Mouse (Mus musculus) erythroblast, adult 5-6 weeks (primary cell): ENCODE results near the gene 1700092M07Rik. TPM values are rescaled to one million over a fixed set of nuclear protein-coding genes. Genes with fewer than 3 reads are reported as not detected.

Experiments used
- ATAC-seq: replicated peaks from 2 replicates; pipeline ENCODE4 v1.8.0; 2016; ENCODE audit warnings: moderate number of reproducible peaks, mild to moderate bottlenecking, moderate TSS enrichment, inconsistent platforms; ENCODE audit not compliant: poor library complexity, low FRiP score, severe bottlenecking
- total RNA-seq, 2 experiments: library from RNA; stranded (forward) in 1 of 2; stranded (reverse) in 1 of 2; fragments of 150-400 nt in 1 of 2; fragments of 200-764, 138-1000 nt in 1 of 2; gene quantifications; 2 replicates each; pipeline versions ENCODE4 v1.2.3 to v1.2.4; 2015 to 2017; ENCODE audit warnings: low replicate concordance in 2 of 2

1700092M07Rik gene
- total RNA-seq, 2 experiments from 2014 or later = not detected

DNA sequence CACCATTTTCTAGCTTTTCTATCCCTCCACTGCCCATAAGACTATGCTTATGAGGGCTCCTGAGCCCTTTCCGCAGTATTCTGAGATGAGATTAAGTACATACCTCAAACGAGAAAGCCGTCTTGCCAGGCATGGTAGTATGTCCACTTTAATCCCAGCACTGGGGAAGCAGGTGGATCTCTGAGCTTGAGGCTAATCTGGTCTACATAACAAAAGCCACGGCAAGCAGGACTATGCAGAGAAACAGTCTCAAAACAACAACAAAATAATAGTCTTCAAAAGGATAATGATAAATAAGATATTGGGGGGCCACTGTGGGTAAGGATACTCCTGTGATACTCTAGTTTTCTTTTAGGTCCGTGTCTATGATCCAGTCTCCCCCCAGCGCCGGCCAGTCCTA is 1.6 kb upstream of the 1700092M07Rik start:
- no peak for ATAC-seq

GRCm38 (mm10) chr19:8739646-8740045 is 872 bp upstream of the 1700092M07Rik start:
- ATAC-seq = no peak

DNA sequence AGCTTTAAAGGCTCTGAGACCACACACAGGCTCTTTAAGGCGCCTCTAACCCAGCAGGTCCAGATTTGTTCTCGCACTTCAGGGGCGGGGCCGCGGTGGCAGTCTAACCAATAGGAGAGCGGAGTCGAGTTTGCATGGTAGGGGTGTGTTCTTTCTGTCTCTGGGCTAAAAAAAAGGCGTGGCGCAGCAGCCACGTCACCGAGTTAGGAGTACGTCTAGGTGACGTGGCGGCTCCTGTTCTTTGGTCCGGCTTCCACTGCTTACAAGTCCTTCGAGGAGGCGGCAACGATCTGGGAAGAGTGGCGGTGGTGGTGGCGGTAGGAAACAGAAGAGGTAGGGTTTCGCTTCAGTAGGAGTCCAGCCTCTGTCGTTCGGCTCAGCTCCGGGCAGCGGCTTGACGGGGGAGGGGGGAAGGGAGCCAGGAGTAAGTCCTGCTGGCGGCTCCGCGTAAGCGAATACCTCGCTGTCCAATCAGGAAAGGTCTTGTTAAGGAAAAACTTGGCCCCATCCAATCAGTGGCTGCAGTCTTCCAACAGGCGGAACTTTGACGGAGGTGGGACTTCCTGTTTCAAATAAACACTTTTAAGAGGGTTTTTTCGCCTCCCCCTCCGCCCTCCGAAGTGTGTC is 838 bp downstream of the 1700092M07Rik start, which contains the start of gene Stx5a:
Gene Stx5a, plus strand, starts transcription at position 171 of the 627 bp plus-strand sequence.
- peak; percentile 94 for ATAC-seq

DNA sequence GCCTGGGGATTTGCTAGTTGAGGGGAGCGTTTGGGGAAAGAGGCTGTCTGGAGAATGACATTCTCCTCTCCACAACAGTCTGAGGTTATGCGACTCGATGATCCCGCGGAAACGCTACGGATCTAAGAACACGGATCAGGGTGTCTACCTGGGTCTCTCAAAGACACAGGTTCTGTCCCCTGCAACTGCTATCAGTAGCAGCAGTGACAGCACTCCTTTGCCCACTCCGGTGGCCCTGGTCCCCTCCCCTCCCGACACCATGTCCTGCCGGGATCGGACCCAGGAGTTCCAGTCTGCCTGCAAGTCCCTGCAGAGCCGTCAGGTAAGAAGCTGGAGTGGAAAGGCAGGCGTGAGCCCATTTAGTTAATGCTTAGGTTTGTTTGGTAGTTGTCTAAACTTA is 1.7 kb downstream of the 1700092M07Rik start:
- peak; percentile 26 for ATAC-seq

DNA sequence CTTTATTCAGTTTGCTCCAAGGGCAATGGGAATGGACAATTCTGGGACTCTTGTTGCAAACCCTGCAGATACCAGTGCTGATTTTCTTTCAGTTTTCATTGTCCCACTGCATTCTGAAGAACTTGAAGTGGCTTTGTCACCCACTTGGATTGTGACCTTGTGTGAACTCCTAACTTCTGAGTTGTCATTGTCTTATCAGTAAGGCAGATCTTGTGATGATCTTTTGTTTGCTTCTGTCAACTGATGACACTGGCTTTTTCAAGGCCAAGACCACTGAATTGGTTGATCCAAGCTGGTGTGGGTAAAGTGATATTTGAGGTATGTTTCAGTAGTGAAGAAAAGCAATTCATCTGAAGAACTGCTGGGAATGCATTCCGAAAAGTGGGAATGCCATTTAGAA is 4.9 kb downstream of the 1700092M07Rik start:
- ATAC-seq = no peak

DNA sequence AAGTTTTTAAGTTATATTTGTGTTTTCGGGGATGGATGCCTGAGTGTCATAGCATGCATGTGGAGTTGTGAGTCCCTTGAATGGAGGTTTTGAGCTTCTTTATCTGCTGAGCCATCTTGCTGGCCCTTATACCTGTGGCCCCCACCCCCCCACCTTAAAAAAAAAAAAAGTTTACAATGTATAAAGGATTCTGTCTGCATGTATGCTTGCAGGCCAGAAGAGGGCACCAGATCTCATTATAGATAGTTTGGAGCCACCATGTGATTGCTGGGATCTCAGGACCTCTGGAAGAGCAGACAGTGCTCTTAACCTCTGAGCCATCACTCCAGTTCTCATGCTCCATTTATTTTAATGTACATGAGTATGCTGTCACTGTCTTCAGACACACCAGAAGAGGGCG is 6.8 kb downstream of the 1700092M07Rik start:
- ATAC-seq = peak; percentile 24; the same call in 1 of the 2 replicates

GRCm38 (mm10) chr19:8755652-8756051 is 15.1 kb downstream of the 1700092M07Rik start:
- ATAC-seq = no peak

- peak; percentile 91 for ATAC-seq
Measured at GRCm38 (mm10) chr19:8756635-8757387, 16.3 kb downstream of the 1700092M07Rik start, which contains the start of gene Nxf1. Nxf1 (plus strand) TSS chr19:8757073.

DNA sequence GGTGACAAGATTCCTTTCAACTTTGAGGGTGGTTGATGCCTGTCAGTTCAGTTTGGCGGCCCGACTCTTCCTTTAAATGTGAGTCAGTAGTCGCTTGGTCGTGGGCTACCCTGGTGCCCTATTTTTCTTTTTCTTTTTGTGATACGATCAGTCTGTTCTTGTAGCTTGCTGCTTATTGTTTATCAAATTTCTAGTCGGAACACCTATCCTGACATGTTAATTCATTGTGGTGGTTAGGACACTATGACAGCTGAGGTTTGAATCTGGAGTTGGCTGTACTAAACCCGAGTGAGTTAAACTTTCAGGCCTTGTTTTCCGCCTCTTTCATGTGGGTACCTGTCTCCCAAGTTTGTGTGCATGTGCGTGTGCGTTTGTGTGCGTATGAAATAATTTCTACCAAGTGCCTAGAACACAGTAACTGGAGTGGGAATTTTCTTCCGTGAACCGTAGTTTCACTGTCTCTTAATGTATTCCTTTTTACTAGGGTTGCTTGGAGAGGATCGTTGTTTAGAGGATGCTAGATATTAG is 17.0 kb downstream of the 1700092M07Rik start:
- peak; percentile 23; the same call in 1 of the 2 replicates for ATAC-seq

GRCm38 (mm10) chr19:8758899-8759298 is 18.4 kb downstream of the 1700092M07Rik start:
- no peak for ATAC-seq

GRCm38 (mm10) chr19:8760757-8761156 is 20.2 kb downstream of the 1700092M07Rik start:
- ATAC-seq = no peak

DNA sequence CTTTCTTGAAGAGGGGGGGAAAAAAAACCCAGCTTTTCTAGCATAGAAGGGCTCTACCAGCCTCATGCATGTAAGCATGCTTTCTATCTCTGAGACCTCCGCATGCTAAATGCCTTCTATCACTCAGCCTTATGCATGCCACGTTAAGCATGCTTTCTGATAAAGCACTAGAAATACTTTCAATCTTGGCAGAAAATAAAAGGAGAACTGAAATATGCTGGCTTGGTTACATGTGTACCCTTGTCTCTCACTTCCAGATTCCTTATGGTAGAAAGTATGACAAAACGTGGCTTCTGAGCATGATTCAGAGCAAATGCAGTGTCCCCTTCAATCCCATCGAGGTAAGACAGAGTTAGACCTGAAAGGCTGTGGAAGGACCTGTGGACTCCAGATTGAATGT is 22.8 kb downstream of the 1700092M07Rik start:
- ATAC-seq = no peak

GRCm38 (mm10) chr19:8765562-8765961 is 25.0 kb downstream of the 1700092M07Rik start:
- ATAC-seq = no peak

- ATAC-seq = peak; percentile 65
Measured at GRCm38 (mm10) chr19:8770567-8771270, 30.2 kb downstream of the 1700092M07Rik start, which contains the start of gene Tmem223. Tmem223 (plus strand) TSS chr19:8770996.

- peak; percentile 48; the same call in 1 of the 2 replicates for ATAC-seq
Measured at GRCm38 (mm10) chr19:8772996-8773395, 32.5 kb downstream of the 1700092M07Rik start.

DNA sequence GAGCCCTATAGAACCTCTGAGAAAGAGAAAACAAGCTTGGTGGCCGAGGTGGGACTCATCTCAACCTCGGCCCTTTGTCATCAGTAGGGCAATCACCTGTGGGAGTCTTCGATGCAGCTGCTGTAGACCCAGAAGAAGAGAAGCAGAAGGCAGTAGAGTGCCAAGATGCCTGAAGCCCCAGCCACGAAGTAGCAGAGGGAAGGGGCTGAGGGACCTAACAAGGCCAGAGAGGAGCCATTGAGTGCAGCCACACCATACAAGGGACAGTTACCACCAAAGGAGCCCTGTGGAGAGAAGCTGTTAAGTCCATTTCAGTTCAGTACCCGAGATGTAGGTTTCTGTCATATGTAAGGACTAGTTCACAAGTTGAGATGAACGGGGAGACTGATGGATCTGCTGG is 32.9 kb downstream of the 1700092M07Rik start:
- ATAC-seq = no peak

DNA sequence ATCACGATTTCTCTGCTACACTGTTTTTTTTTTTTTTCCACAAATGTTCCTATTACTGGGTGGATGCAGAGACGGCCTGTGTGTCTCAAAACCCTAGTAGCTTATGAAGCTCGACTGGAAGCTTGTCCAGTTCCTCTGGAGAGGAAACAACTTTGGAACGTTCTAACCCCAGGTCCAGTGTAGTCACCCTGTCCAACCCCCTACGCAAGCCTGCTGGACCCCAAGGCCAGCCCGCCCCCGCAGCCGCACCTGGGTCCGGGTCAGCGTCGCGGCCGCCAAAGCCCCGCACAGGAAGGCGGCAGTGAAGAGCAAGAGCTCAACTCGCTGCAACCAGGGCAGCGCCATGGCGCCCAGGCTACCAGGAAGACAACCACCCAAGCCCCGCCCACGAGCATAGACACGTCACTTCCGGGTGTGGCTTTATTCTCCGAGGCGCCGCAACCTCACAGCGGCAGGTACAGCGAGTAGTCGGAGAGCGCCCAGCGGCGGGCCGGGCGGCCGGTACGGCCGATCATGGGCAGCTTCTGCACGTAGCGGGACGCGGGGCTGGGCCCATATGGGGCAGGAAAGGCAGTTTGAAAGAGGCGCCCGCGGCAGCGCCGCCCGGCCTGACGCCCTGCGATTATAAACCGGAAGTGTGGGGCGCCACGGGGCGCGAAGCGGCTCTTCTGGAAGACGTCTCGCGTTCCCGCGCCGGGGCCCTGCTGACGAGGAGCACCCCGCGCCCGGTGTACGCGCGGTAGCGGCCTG is 33.7 kb downstream of the 1700092M07Rik start, which contains the start of gene Tmem179b:
Gene Tmem179b, minus strand, starts transcription at position 382 of the 750 bp plus-strand sequence.
- ATAC-seq = peak; percentile 89

GRCm38 (mm10) chr19:8774951-8775421 is 34.5 kb downstream of the 1700092M07Rik start:
- ATAC-seq = 0 out of 2 replicates have a peak, but pooled peaks have one; percentile 8
